In the genomic region with DNA sequence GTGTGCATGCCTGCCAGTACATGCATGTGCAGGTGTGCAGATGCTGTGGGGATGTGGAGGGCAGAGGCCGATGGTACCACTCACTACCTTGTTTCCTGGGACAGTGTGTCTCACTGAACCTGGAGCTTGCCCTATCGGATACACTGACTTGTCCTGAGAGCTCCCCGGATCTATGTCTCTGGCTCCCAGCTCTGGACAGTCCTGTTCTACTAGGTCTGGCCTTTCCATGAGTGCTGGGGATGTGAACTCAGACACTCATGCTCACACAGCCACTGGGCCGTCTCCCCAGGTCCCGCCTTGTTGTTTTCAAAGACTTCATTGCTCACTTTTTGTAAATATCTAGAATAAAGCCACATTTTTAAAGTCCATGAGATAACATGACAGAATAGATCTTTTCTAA, we compare ENCODE assay signal across 25 mouse cellular contexts. TPM values are rescaled to one million over a fixed set of nuclear protein-coding genes. Genes with fewer than 3 reads are reported as not detected.
A peak's percentile ranks its signal among the peaks of the same experiment; 100 is the strongest.
DNase-seq lines count a peak whose midpoint lies in the region; ATAC-seq lines count a peak whose summit lies in the region.
"Had no signal": no experiment of that assay in that cellular context is flagged by ENCODE, and none has a peak within 500 bp of the region (broad histone marks: within the 10 kb centered on the region; RNA-seq: fewer than 3 reads in every experiment).

No protein-coding gene starts in this region.

- no peak overlapping the region for H3K9ac ChIP-seq in neural tube, embryonic 13.5 days
- no peak overlapping the region for H3K9ac ChIP-seq in embryonic facial prominence, embryonic 12.5 days
- 0 out of 2 replicates have a peak overlapping the region, but pooled peaks have one; percentile 6 for H3K9ac ChIP-seq in limb, embryonic 12.5 days (replicated peaks)
- H3K9ac ChIP-seq: hindbrain, embryonic 14.5 days; liver, embryonic 13.5 days; lung, embryonic 14.5 days; midbrain, embryonic 13.5 days had no signal

- WGBS in heart, embryonic 10.5 days = 84% methylated on average over 5 of the region's 5 CpGs
- WGBS in neural tube, embryonic 13.5 days = 89% methylated on average over 5 of the region's 5 CpGs
- WGBS in embryonic facial prominence, embryonic 12.5 days = 74% methylated on average over 5 of the region's 5 CpGs
- 79% methylated on average over 5 of the region's 5 CpGs for whole genome bisulfite sequencing in limb, embryonic 12.5 days

- H3K9me3 ChIP-seq in heart, embryonic 10.5 days = no peaks in the 10 kb centered on the region
- no peaks in the 10 kb centered on the region for H3K9me3 ChIP-seq in neural tube, embryonic 13.5 days
- no peaks in the 10 kb centered on the region for H3K9me3 ChIP-seq in embryonic facial prominence, embryonic 12.5 days
- no peaks in the 10 kb centered on the region for H3K9me3 ChIP-seq in limb, embryonic 12.5 days
- H3K9me3 ChIP-seq: liver, embryonic 13.5 days; megakaryocyte, embryonic 14.5 days; midbrain, embryonic 13.5 days had no signal

- peak; percentile 16; the same call in 1 of the 2 replicates for ATAC-seq in neural tube, embryonic 13.5 days (ENCODE audit: low read depth)
- peak; percentile 44; the same call in 1 of the 2 replicates for ATAC-seq in embryonic facial prominence, embryonic 12.5 days (ENCODE audit: insufficient number of reproducible peaks, insufficient read depth, low FRiP score, low TSS enrichment)
- ATAC-seq in limb, embryonic 12.5 days (ENCODE audit: insufficient number of reproducible peaks, insufficient read depth, low FRiP score, low TSS enrichment, low read depth) = no peak

- no peak overlapping the region for H3K4me2 ChIP-seq in neural tube, embryonic 13.5 days
- no peak overlapping the region for H3K4me2 ChIP-seq in embryonic facial prominence, embryonic 12.5 days (replicated peaks)
- no peak overlapping the region for H3K4me2 ChIP-seq in limb, embryonic 12.5 days
- H3K4me2 ChIP-seq: hindbrain, embryonic 14.5 days; liver, embryonic 13.5 days; lung, embryonic 14.5 days; midbrain, embryonic 13.5 days had no signal

- DNase-seq in heart, embryonic 10.5 days (ENCODE audit: low spot score) = peak; percentile 58
- no peak for DNase-seq in heart, postnatal 25 days (ENCODE audit: low spot score)
- no peak for DNase-seq in neural tube, embryonic 10.5 days (ENCODE audit: extremely low spot score, low spot score)
- no peak for DNase-seq in cerebellum, adult 9-10 months
- DNase-seq: adrenal gland, adult 8-10 months had no signal

- peaks cover 14% of the 10 kb centered on the region for H3K4me1 ChIP-seq in heart, embryonic 10.5 days
- peaks cover 6% of the 10 kb centered on the region for H3K4me1 ChIP-seq in neural tube, embryonic 13.5 days (replicated peaks)
- H3K4me1 ChIP-seq in embryonic facial prominence, embryonic 12.5 days = no peaks in the 10 kb centered on the region; the same call in 1 of the 2 replicates
- H3K4me1 ChIP-seq in limb, embryonic 12.5 days (replicated peaks) = peaks cover 18% of the 10 kb centered on the region
- H3K4me1 ChIP-seq: midbrain, embryonic 13.5 days had no signal

- no peak overlapping the region for H3K4me3 ChIP-seq in heart, embryonic 10.5 days
- H3K4me3 ChIP-seq in neural tube, embryonic 13.5 days = no peak overlapping the region
- no peak overlapping the region for H3K4me3 ChIP-seq in embryonic facial prominence, embryonic 12.5 days
- H3K4me3 ChIP-seq in limb, embryonic 12.5 days (replicated peaks) = no peak overlapping the region
- H3K4me3 ChIP-seq: liver, embryonic 13.5 days; megakaryocyte, embryonic 14.5 days; midbrain, embryonic 13.5 days had no signal

- intact Hi-C loops in heart, postnatal 25 days (cut with DNase I) = loop anchor here (1.0 to 10.0 kb wide), 2 partner anchors 258 to 336 kb away; a partner anchor contains a TSS

- no peak overlapping the region for H3K27ac ChIP-seq in heart, embryonic 10.5 days
- H3K27ac ChIP-seq in neural tube, embryonic 13.5 days (replicated peaks) = no peak overlapping the region
- no peak overlapping the region for H3K27ac ChIP-seq in embryonic facial prominence, embryonic 12.5 days
- H3K27ac ChIP-seq in limb, embryonic 12.5 days = no peak overlapping the region
- H3K27ac ChIP-seq: hindbrain, embryonic 14.5 days; liver, embryonic 13.5 days; midbrain, embryonic 13.5 days had no signal

- no peaks in the 10 kb centered on the region for H3K36me3 ChIP-seq in heart, embryonic 10.5 days
- peaks cover 45% of the 10 kb centered on the region for H3K36me3 ChIP-seq in neural tube, embryonic 13.5 days
- no peaks in the 10 kb centered on the region for H3K36me3 ChIP-seq in embryonic facial prominence, embryonic 12.5 days
- H3K36me3 ChIP-seq in limb, embryonic 12.5 days = no peaks in the 10 kb centered on the region
- H3K36me3 ChIP-seq: liver, embryonic 13.5 days had no signal

- no peaks in the 10 kb centered on the region for H3K27me3 ChIP-seq in heart, embryonic 10.5 days (ENCODE audit: insufficient read depth, poor library complexity, severe bottlenecking)
- H3K27me3 ChIP-seq in neural tube, embryonic 13.5 days = no peaks in the 10 kb centered on the region
- no peaks in the 10 kb centered on the region for H3K27me3 ChIP-seq in embryonic facial prominence, embryonic 12.5 days
- peaks cover 3% of the 10 kb centered on the region; the same call in 1 of the 2 replicates for H3K27me3 ChIP-seq in limb, embryonic 12.5 days
- H3K27me3 ChIP-seq: liver, embryonic 13.5 days had no signal

RNA-seq across cellular contexts. Expression of a gene that starts 17.3 kb away (rescaled TPM):
- polyA plus RNA-seq in heart, embryonic 10.5 days (2016; fragmentation: Nextera tagmentation; extraction: Ambion mirVana) = 2.8 and 3.6 TPM in 2 replicates
- total RNA-seq in heart, postnatal 25 days (2021) = not detected
- 25.1 and 25.8 TPM in 2 replicates for polyA plus RNA-seq in neural tube, embryonic 13.5 days (2015; fragmentation: Nextera tagmentation; extraction: Ambion mirVana)
- 6.2 and 6.4 TPM in 2 replicates for polyA plus RNA-seq in embryonic facial prominence, embryonic 12.5 days (2016; fragmentation: Nextera tagmentation; extraction: Ambion mirVana)
- 4.4 and 5.1 TPM in 2 replicates for polyA plus RNA-seq in limb, embryonic 12.5 days (2016; fragmentation: Nextera tagmentation; extraction: Ambion mirVana)
- total RNA-seq: gastrocnemius, adult 18-20 months; gastrocnemius, postnatal 36 days had no signal
- polyA plus RNA-seq: urinary bladder, adult 2 months had no signal

RNA-seq across cellular contexts. Expression of a gene that starts 17.4 kb away (rescaled TPM):
- polyA plus RNA-seq in heart, embryonic 10.5 days (2016; fragmentation: Nextera tagmentation; extraction: Ambion mirVana) = 15.5 and 17.3 TPM in 2 replicates
- 1 to 10 TPM; 6.6 to 7.5 TPM for total RNA-seq in heart, postnatal 25 days (2021)
- 15.9 and 17.7 TPM in 2 replicates for polyA plus RNA-seq in neural tube, embryonic 13.5 days (2015; fragmentation: Nextera tagmentation; extraction: Ambion mirVana)
- 20.9 and 21.4 TPM in 2 replicates for polyA plus RNA-seq in embryonic facial prominence, embryonic 12.5 days (2016; fragmentation: Nextera tagmentation; extraction: Ambion mirVana)
- polyA plus RNA-seq in limb, embryonic 12.5 days (2016; fragmentation: Nextera tagmentation; extraction: Ambion mirVana) = 19.3 and 19.4 TPM in 2 replicates

RNA-seq across cellular contexts. Expression of a gene that starts 23.0 kb away (rescaled TPM):
- not detected in 2 replicates for polyA plus RNA-seq in heart, embryonic 10.5 days (2016; fragmentation: Nextera tagmentation; extraction: Ambion mirVana)
- total RNA-seq in heart, postnatal 25 days (2021) = not detected
- polyA plus RNA-seq in neural tube, embryonic 13.5 days (2015; fragmentation: Nextera tagmentation; extraction: Ambion mirVana) = not detected in 2 replicates
- polyA plus RNA-seq in embryonic facial prominence, embryonic 12.5 days (2016; fragmentation: Nextera tagmentation; extraction: Ambion mirVana) = not detected in 2 replicates
- not detected in 2 replicates for polyA plus RNA-seq in limb, embryonic 12.5 days (2016; fragmentation: Nextera tagmentation; extraction: Ambion mirVana)
- total RNA-seq: adrenal gland, adult 8-10 months; gastrocnemius, adult 18-20 months; gastrocnemius, postnatal 36 days; left cerebral cortex, postnatal 14 days; MEL had no signal
- polyA plus RNA-seq: activated CD4-positive, CD25-positive, alpha-beta regulatory T cell, adult 4 months; embryonic facial prominence, embryonic 14.5 days; heart, embryonic 16.5 days; hindbrain, embryonic 14.5 days; kidney, embryonic 16.5 days; limb, embryonic 14.5 days; liver, embryonic 13.5 days; lung, embryonic 14.5 days; midbrain, embryonic 13.5 days; neural tube, embryonic 14.5 days; stomach, embryonic 14.5 days; urinary bladder, adult 2 months had no signal

RNA-seq across cellular contexts. Expression of a gene that starts 29.1 kb away (rescaled TPM):
- polyA plus RNA-seq in heart, embryonic 10.5 days (2016; fragmentation: Nextera tagmentation; extraction: Ambion mirVana) = 0.48 and 0.51 TPM in 2 replicates
- not detected for total RNA-seq in heart, postnatal 25 days (2021)
- polyA plus RNA-seq in neural tube, embryonic 13.5 days (2015; fragmentation: Nextera tagmentation; extraction: Ambion mirVana) = 1.1 and 1.6 TPM in 2 replicates
- polyA plus RNA-seq in embryonic facial prominence, embryonic 12.5 days (2016; fragmentation: Nextera tagmentation; extraction: Ambion mirVana) = 1.2 and 1.3 TPM in 2 replicates
- polyA plus RNA-seq in limb, embryonic 12.5 days (2016; fragmentation: Nextera tagmentation; extraction: Ambion mirVana) = 1.3 and 1.5 TPM in 2 replicates
- total RNA-seq: gastrocnemius, adult 18-20 months; gastrocnemius, postnatal 36 days had no signal

RNA-seq across cellular contexts. Expression of a gene that starts 29.2 kb away (rescaled TPM):
- polyA plus RNA-seq in heart, embryonic 10.5 days (2016; fragmentation: Nextera tagmentation; extraction: Ambion mirVana) = 12.4 and 13.8 TPM in 2 replicates
- total RNA-seq in heart, postnatal 25 days (2021) = 1 to 10 TPM; 2.2 to 2.6 TPM
- 18.6 and 21.2 TPM in 2 replicates for polyA plus RNA-seq in neural tube, embryonic 13.5 days (2015; fragmentation: Nextera tagmentation; extraction: Ambion mirVana)
- 20.3 and 23.6 TPM in 2 replicates for polyA plus RNA-seq in embryonic facial prominence, embryonic 12.5 days (2016; fragmentation: Nextera tagmentation; extraction: Ambion mirVana)
- polyA plus RNA-seq in limb, embryonic 12.5 days (2016; fragmentation: Nextera tagmentation; extraction: Ambion mirVana) = 23.2 TPM in 2 replicates
